In genomic region chr5:65919904-65920303, GRCm38 (mm10) we compare ENCODE assay signal across 17 mouse cellular contexts. TPM values are rescaled to one million over a fixed set of nuclear protein-coding genes. Genes with fewer than 3 reads are reported as not detected.
DNase-seq lines count a peak whose midpoint lies in the region; ATAC-seq and TF ChIP-seq lines count a peak whose summit lies in the region.
"Had no signal": no experiment of that assay in that cellular context is flagged by ENCODE, and none has a peak within 500 bp of the region (broad histone marks: within the 10 kb centered on the region; RNA-seq: fewer than 3 reads in every experiment).

No protein-coding gene starts in this region.

- H3K4me1 ChIP-seq in forebrain, postnatal 0 days (ENCODE audit: insufficient read depth): peaks cover 4% of the 10 kb centered on the region; the same call in 1 of the 2 replicates
- peaks cover 14% of the 10 kb centered on the region for H3K4me1 ChIP-seq in forebrain, embryonic 10.5 days
- H3K4me1 ChIP-seq in heart, embryonic 10.5 days: peaks cover 7% of the 10 kb centered on the region; the same call in 1 of the 2 replicates

- no peaks in the 10 kb centered on the region for H3K27me3 ChIP-seq in forebrain, postnatal 0 days (ENCODE audit: insufficient read depth, low read length)
- H3K27me3 ChIP-seq in forebrain, embryonic 10.5 days (ENCODE audit: poor library complexity, severe bottlenecking): no peaks in the 10 kb centered on the region
- H3K27me3 ChIP-seq in heart, embryonic 10.5 days (ENCODE audit: insufficient read depth, poor library complexity, severe bottlenecking): no peaks in the 10 kb centered on the region
- H3K27me3 ChIP-seq: heart, embryonic 12.5 days; hindbrain, embryonic 15.5 days had no signal

- H3K27ac ChIP-seq in forebrain, postnatal 0 days (ENCODE audit: low read depth, low read length): no peak overlapping the region
- no peak overlapping the region for H3K27ac ChIP-seq in forebrain, embryonic 10.5 days
- no peak overlapping the region for H3K27ac ChIP-seq in heart, embryonic 10.5 days
- H3K27ac ChIP-seq: embryonic facial prominence, embryonic 10.5 days had no signal

- peak; percentile 54 for DNase-seq in forebrain, postnatal 0 days
- no peak for DNase-seq in forebrain, embryonic 10.5 days (ENCODE audit: extremely low spot score, low spot score)
- peak; percentile 14 for DNase-seq in brain, embryonic 14.5 days (ENCODE audit: low read depth)
- no peak for DNase-seq in heart, embryonic 10.5 days (ENCODE audit: low spot score)
- DNase-seq: adrenal gland, postnatal 10 days; cerebellum, adult 11-12 months; cerebellum, adult 9-10 months; cerebellum, postnatal 36 days; gastrocnemius, postnatal 36 days had no signal

- no peak for TF ChIP-seq CTCF in forebrain, postnatal 0 days (IDR thresholded peaks at IDR 0.05; ENCODE audit: low read depth)
- no peak for TF ChIP-seq CTCF in brain, embryonic 14.5 days (IDR thresholded peaks at IDR 0.05; ENCODE audit: borderline replicate concordance, extremely low read depth, insufficient read depth, insufficient read length)

- no peak overlapping the region for H3K4me3 ChIP-seq in forebrain, postnatal 0 days (ENCODE audit: low read depth, low read length)
- H3K4me3 ChIP-seq in forebrain, embryonic 10.5 days: no peak overlapping the region
- no peak overlapping the region for H3K4me3 ChIP-seq in heart, embryonic 10.5 days
- H3K4me3 ChIP-seq: embryonic facial prominence, embryonic 10.5 days; heart, embryonic 12.5 days; hindbrain, embryonic 15.5 days had no signal

- TF ChIP-seq POLR2A in brain, embryonic 14.5 days (IDR thresholded peaks at IDR 0.05; ENCODE audit: borderline replicate concordance, extremely low read depth, insufficient read depth, insufficient read length, poor library complexity, severe bottlenecking): no peak

- H3K4me2 ChIP-seq in forebrain, postnatal 0 days (ENCODE audit: low read depth): no peak overlapping the region
- H3K4me2 ChIP-seq: heart, embryonic 12.5 days; hindbrain, embryonic 15.5 days had no signal

- no peaks in the 10 kb centered on the region for H3K36me3 ChIP-seq in forebrain, postnatal 0 days (ENCODE audit: insufficient read depth)
- no peaks in the 10 kb centered on the region for H3K36me3 ChIP-seq in forebrain, embryonic 10.5 days (replicated peaks)
- H3K36me3 ChIP-seq in heart, embryonic 10.5 days: no peaks in the 10 kb centered on the region
- H3K36me3 ChIP-seq: embryonic facial prominence, embryonic 10.5 days; heart, embryonic 12.5 days; hindbrain, embryonic 15.5 days had no signal

- H3K9ac ChIP-seq in forebrain, postnatal 0 days: no peak overlapping the region
- H3K9ac ChIP-seq: heart, embryonic 12.5 days; hindbrain, embryonic 15.5 days had no signal

- no peaks in the 10 kb centered on the region for H3K9me3 ChIP-seq in forebrain, postnatal 0 days (ENCODE audit: low read length)
- no peaks in the 10 kb centered on the region for H3K9me3 ChIP-seq in forebrain, embryonic 10.5 days
- H3K9me3 ChIP-seq in heart, embryonic 10.5 days: no peaks in the 10 kb centered on the region
- H3K9me3 ChIP-seq: embryonic facial prominence, embryonic 10.5 days; hindbrain, embryonic 15.5 days had no signal

- 68% methylated on average over 3 of the region's 3 CpGs for WGBS in forebrain, postnatal 0 days
- 97% methylated on average over 3 of the region's 3 CpGs for WGBS in forebrain, embryonic 10.5 days
- WGBS in heart, embryonic 10.5 days: 93% methylated on average over 3 of the region's 3 CpGs

- peak; percentile 89 for ATAC-seq in forebrain, postnatal 0 days
- peak; percentile 30 for ATAC-seq in common myeloid progenitor, adult 5-6 weeks (replicated peaks; ENCODE audit: low read depth, poor library complexity, severe bottlenecking)
- 0 out of 2 replicates have a peak, but pooled peaks have one; percentile 28 for ATAC-seq in megakaryocyte-erythroid progenitor cell, adult 5-6 weeks (replicated peaks; ENCODE audit: low FRiP score, low TSS enrichment, poor library complexity, severe bottlenecking)
- ATAC-seq: intestine, embryonic 16.5 days had no signal

RNA-seq across cellular contexts. Expression of gene Chrna9, which starts 14.8 kb away (rescaled TPM):
- 0.52 TPM in 1 of 2 replicates, not detected in the other for total RNA-seq in forebrain, postnatal 0 days (2014; rRNA removed)
- polyA plus RNA-seq in forebrain, postnatal 0 days (2015; fragmentation: Nextera tagmentation; extraction: Ambion mirVana): not detected in 2 replicates
- polyA plus RNA-seq in forebrain, embryonic 10.5 days (2016; fragmentation: Nextera tagmentation; extraction: Ambion mirVana): 0.14 TPM in 1 of 2 replicates, not detected in the other
- polyA plus RNA-seq in brain, embryonic 14.5 days (2012; rRNA removed): not detected in 2 replicates
- total RNA-seq in common myeloid progenitor, adult 5-6 weeks (2017): not detected in 2 replicates
- total RNA-seq in megakaryocyte-erythroid progenitor cell, adult 5-6 weeks (2014; fragmentation: Nextera tagmentation): not detected in 2 replicates
- 0.65 TPM in 1 of 2 replicates, not detected in the other for total RNA-seq in megakaryocyte-erythroid progenitor cell, adult 5-6 weeks (2017)
- polyA plus RNA-seq in heart, embryonic 10.5 days (2016; fragmentation: Nextera tagmentation; extraction: Ambion mirVana): 0.09 TPM in 1 of 2 replicates, not detected in the other
- total RNA-seq: heart, adult 18-20 months; MEL had no signal
- polyA plus RNA-seq: hindbrain, embryonic 15.5 days; intestine, embryonic 16.5 days had no signal

RNA-seq across cellular contexts. Expression of gene Rhoh, which starts 58.9 kb away (rescaled TPM):
- 1.00 and 4.5 TPM in 2 replicates for total RNA-seq in forebrain, postnatal 0 days (2014; rRNA removed)
- 0.25 and 0.54 TPM in 2 replicates for polyA plus RNA-seq in forebrain, postnatal 0 days (2015; fragmentation: Nextera tagmentation; extraction: Ambion mirVana)
- polyA plus RNA-seq in forebrain, embryonic 10.5 days (2016; fragmentation: Nextera tagmentation; extraction: Ambion mirVana): 0.12 and 0.26 TPM in 2 replicates
- 0.28 and 0.38 TPM in 2 replicates for polyA plus RNA-seq in brain, embryonic 14.5 days (2012; rRNA removed)
- total RNA-seq in common myeloid progenitor, adult 5-6 weeks (2017): 33.6 and 46.6 TPM in 2 replicates
- total RNA-seq in megakaryocyte-erythroid progenitor cell, adult 5-6 weeks (2014; fragmentation: Nextera tagmentation): 17.2 and 22.9 TPM in 2 replicates
- total RNA-seq in megakaryocyte-erythroid progenitor cell, adult 5-6 weeks (2017): 22.0 and 26.8 TPM in 2 replicates
- 0.55 and 0.73 TPM in 2 replicates for polyA plus RNA-seq in heart, embryonic 10.5 days (2016; fragmentation: Nextera tagmentation; extraction: Ambion mirVana)

Comparison
In these comparisons a context has a peak if more than half of its experiments do, and no peak if none do; other contexts are left out.
1. DNase-seq: peak in forebrain, postnatal 0 days (single experiment) and brain, embryonic 14.5 days (single experiment); none in forebrain, embryonic 10.5 days (single experiment) and heart, embryonic 10.5 days (single experiment).
2. ATAC-seq: peak in every context shown above with its lines; median percentile 89 in forebrain, postnatal 0 days; 30 in common myeloid progenitor, adult 5-6 weeks; 28 in megakaryocyte-erythroid progenitor cell, adult 5-6 weeks.